Mouse (Mus musculus) kidney, postnatal 14 days (tissue): ENCODE measurements at regions not wholly inside any gene's neighbourhood (a gene's known extent, or its start where the extent isn't known, plus 50 kb on each side); places are given as distances from the start of the nearest gene placed in this dataset.

Experiments used
- DNase-seq: peaks from one replicate; pipeline ENCODE4 v3.0.0; 2022; ENCODE audit warnings: mixed read lengths

DNA sequence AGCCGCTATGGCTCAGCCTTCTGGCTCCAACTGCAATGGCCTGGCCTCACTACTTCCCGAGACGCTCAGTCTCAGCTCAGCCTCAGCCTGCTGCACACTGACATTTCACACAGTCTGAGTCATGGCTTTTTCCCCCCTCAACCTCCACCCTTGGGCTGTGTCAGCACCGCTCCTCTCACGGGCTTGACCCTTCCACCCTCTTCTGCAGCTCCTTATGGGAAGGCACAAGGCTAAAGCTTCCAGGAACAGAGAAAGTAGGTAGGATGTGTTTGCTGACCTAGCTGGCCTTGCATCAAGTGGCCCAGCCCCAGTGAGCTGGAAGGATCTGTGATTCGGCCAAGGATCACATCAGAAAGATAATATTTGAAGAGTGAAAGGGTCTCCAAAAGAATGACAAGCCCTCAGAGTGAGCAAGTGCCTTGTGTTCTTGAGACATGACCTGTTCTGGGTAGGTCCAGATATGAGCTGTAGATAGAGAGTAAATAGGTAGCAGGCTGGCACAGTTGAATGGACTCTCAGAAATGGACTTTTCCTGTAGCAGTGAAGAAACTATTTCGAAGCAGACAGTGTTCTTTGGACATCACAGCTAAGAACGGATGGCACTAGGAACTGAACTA lies 192.9 kb upstream of the Usp24 start:
- DNase-seq: no peak

- DNase-seq: no peak
These were observed 188.8 kb upstream of the Usp24 start for GRCm38 (mm10) chr4:106127199-106127598.

DNA sequence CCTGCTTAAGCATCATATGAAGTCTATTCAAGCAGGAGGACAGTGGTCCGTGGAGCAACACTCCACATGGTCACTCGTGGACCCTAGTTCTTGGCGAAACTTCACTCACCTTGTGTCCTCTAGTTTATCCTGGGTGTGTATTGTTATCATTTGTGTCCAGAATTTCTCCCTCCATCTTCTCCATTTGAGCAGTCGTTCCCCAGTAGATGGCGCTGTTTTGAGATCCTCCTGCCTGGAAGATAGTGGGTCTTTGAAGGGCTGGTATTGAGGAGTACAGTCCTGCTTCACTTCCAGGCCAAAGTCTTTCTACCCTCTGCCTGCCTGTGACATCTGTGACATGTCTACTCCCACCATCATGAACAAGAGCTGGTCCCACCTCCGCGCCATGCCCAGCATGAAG lies 188.4 kb upstream of the Usp24 start:
- DNase-seq: peak; percentile 24

DNA sequence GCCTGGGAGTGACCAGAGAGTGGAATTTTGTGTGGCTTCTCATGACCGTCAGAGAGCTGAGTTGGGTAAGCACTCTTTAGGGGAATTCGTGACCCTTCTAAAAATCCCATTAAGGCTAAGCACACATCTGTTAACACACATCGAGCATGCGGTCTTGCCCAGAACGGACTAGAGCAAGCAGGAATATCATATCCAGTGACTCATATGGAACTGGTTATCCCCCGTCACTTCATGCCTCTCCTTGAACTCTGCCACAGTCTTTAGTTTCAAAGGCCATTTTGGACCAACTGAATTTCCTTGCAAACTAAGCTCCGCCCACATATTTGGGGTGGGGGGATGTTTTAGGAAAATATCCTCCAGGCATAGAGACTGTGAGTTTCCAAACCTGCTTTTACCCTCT lies 186.7 kb upstream of the Usp24 start:
- no peak for DNase-seq

DNA sequence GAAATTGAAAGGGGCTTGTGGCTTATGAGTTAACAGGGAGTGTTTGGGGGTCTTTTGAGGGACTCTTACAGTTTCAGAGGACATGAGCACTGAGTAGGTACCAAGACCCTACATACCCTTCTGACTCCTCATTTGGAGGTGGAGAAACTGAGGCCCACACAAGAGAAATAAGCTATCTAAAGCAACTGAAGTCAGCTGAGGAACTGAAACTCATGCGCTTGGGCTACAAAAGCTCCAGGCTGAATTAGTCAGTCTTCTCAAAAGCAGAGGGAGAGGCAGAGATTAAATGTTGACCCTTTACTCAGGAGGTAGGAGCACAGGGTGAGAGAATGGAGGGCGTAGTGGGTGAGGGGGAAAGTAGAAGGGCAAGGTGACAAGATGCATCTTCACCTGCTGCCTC lies 186.2 kb upstream of the Usp24 start:
- DNase-seq: no peak

GRCm38 (mm10) chr4:106133746-106134730 lies 182.0 kb upstream of the Usp24 start:
- DNase-seq: no peak

GRCm38 (mm10) chr4:106142741-106143140 lies 173.3 kb upstream of the Usp24 start:
- peak; percentile 44 for DNase-seq

DNA sequence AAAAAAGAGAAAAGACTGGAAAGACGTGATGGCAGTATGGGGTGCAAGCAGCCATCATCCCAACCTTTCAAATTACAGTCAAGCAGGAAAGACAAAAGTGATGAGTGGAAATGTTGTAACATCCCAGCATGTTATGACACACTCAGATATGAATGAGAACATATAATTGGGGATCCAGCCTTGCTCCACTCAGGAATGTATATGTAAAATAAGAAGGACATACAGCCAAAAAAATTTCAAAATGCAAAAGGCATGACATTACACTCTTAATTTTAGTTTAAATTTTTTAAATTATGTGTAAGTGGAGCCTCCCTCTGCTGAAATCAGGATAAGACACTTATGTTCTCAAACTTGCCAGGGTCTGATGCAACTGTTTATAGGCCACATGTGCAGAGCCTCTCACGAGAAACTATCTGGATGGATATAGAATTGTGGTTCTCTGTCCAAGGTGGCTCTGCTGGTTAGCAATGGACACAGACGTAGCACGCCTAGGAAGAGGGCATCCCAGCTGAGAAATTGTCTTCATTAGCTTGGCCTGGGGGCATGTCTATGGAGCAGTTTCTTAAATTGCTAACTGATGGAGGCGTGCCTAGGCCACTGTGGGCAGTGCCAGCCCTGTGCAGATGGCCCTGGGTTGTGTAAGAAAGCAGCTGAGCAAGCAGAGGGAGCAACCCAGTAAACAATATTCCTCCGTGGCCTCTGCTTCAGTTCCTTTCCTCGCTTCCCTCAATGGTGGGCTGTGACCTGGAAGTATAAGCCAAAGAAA lies 171.5 kb upstream of the Usp24 start:
- DNase-seq: no peak

GRCm38 (mm10) chr4:106146919-106147460 lies 169.0 kb upstream of the Usp24 start:
- no peak for DNase-seq

DNA sequence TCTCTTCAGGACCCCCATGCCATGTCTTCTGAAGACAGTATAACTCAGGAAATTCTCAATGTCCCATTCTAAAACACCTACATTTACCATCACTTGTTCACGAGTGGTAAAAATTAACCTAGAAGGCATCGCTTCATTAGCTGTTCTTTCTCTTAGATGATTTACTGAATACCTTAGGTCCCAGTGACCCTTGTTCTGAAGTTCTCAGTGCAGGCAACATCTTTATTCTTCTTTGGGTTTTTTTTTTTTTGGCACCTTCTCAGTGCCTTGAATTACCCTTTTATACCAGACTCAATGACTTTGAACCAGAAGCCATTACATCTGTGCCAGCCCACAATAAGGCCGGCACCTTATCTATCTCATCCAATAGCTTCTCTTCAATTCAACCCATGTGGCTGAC lies 167.1 kb upstream of the Usp24 start:
- no peak for DNase-seq

DNA sequence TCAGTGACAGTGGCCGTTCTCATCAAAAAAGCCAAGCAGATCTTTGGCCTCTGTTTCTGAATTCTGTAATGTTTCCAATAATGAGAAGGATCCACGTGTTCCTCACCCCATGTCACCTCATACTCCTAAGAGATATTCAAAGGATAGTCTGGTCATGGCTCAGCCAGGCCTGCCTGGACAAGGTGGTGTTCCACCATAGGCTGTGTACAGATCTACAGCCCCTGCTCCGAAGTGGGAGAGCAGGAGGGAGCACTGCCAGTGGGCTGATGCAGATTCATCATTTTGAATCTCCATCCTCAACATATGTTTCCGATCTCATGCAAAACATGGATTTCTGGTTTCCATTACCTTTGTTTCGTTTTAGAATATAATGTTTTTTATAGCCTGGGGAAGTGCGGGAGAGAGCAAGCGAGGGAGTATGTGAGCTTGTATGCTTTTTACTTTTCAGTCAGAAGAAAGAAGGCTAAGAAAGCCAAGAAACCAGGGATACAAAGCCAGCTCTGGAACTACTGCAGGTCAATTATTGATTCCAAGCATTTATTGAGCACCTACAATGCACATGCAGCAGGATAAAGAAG lies 166.5 kb upstream of the Usp24 start:
- DNase-seq: no peak

- DNase-seq: no peak
These were observed 165.2 kb upstream of the Usp24 start for GRCm38 (mm10) chr4:106150775-106151174.

GRCm38 (mm10) chr4:106157451-106158179 lies 158.4 kb upstream of the Usp24 start:
- DNase-seq: peak; percentile 48

- DNase-seq: no peak
These were observed 154.4 kb upstream of the Usp24 start for GRCm38 (mm10) chr4:106161592-106161991.

GRCm38 (mm10) chr4:106162551-106162950 lies 153.5 kb upstream of the Usp24 start:
- DNase-seq: no peak

GRCm38 (mm10) chr4:106163220-106163619 lies 152.8 kb upstream of the Usp24 start:
- DNase-seq: peak; percentile 21

- no peak for DNase-seq
These were observed 148.3 kb upstream of the Usp24 start for GRCm38 (mm10) chr4:106167716-106168115.

DNA sequence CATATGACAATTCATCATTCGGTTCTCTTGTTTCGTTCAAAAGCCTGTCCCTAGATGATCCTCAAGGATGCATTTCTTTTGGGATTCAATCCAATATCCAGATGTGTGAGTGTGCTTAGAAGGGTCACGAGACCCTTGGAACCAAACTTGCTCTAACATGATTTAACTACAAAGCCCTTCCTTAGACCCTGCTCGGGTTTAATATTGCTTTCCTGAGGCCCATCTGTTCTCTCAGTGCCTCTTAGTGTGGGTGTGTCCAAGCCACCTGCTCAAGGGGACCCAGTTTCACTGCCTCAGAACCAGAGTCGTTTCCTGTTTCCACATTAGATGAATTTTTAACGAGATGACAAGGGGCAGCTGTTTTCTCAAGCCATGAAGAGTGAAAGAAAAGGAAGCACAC lies 147.3 kb upstream of the Usp24 start:
- no peak for DNase-seq

- DNase-seq: no peak
These were observed 146.5 kb upstream of the Usp24 start for GRCm38 (mm10) chr4:106169466-106169865.

DNA sequence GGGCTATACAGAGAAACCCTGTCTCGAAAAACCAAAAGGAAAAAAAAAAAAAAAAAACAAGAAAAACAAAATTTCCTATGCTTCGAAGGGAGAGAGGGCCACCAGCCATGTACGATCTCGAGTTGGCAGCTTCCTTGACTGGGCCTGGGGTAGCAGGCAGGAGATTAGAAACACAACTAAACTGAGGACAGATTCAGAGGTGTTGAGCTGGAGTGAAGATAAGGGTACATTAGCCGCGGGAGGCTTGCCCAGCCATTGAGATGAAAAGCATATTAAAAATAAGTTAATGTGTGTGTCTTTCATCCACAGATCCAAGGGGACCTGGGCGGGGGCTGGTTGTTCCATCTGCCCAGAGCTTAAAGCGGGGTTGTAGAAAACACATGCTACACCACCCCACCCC lies 145.3 kb upstream of the Usp24 start:
- no peak for DNase-seq

GRCm38 (mm10) chr4:106175352-106175751 lies 140.7 kb upstream of the Usp24 start:
- DNase-seq: no peak
